Mouse (Mus musculus) spleen, adult 2 months (tissue): Measurements from ENCODE around the gene Prdm13.

Source experiments
- CTCF ChIP-seq: fragments of 200-500 bp; IDR thresholded peaks from 2 replicates; pipeline ENCODE4 v1.5.1; 2011; ENCODE audit warnings: mild to moderate bottlenecking, inconsistent platforms; ENCODE audit not compliant: insufficient read depth, insufficient read length, insufficient replicate concordance; ENCODE audit errors: extremely low read depth
- POLR2A ChIP-seq: fragments of 200-500 bp; IDR thresholded peaks from 2 replicates; pipeline ENCODE4 v1.6.1; 2011; ENCODE audit warnings: low read depth, low read length, inconsistent platforms

DNA sequence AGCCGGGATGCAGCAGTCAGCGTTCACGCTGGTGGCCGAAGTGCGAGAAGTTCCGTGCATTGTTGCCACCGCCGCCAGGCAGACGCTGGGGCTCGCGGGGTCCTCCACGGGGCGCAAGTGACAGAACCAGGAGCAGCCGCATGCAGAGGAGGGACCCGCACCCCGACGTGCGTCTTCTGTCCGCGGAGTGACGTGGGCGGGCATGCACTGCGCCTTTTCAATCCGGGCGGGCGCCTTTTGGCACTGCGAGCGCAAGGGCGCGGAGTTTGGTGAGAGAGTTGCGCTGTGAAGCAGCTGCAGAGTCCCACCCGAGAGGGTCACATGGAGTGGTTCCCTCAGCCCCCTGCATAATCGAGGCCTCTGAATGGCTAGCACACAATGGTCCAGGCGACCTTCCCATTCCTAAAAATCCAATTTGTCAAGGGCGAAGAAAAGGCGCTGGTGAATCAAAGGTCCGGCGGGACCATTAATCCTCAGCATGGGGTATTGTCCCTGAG, at the start of gene Prdm13:
- TF ChIP-seq CTCF (no peak), POLR2A (no peak)
